Mouse (Mus musculus): ENCODE measurements at regions not wholly inside any gene's neighbourhood (a gene's known extent, or its start where the extent isn't known, plus 50 kb on each side); places are given as distances from the start of the nearest gene placed in this dataset.

DNA sequence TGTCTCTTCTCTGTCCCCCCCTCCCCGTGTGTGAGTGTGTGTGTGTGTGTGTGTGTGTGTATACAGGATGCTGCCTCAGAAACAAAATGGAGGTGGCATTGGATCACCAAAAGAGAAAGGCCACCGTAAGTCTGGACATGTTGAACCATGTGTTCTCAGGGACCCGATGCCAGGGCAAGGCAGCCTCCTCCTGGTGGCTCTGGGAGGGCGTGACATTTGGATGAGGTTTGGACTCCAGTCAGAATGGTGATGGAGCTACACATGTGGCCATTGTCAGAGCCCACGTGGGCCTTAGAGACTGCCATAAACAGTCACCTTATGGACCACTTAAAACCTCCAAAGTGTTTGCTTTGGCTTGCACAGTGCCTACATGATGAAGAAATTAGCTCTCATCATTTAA, 80.0 kb downstream of the Efnb1 start:
- DNase-seq (ENCODE audit: low spot score), result no peak

DNA sequence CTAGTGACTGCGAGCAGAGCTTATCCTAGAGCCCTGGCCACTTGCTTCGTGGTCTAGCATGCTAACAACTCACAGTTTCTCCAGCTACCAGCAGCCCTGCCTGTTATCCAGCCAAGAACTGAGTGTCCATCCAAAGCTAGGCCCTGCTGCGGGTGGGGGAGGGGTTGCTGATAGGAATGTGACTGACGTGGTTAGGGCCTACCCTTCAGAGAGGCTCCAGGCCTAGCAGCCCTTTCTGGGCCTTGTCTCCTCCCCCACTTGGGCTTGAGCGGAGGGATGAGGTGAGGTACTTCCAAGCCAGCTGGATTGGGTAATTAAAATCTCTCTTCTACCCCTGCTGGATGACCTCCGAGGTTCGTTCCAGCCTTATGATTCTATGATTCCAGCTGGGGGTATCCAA, 79.2 kb downstream of the Efnb1 start:
- no peak for DNase-seq (ENCODE audit: low spot score)

DNA sequence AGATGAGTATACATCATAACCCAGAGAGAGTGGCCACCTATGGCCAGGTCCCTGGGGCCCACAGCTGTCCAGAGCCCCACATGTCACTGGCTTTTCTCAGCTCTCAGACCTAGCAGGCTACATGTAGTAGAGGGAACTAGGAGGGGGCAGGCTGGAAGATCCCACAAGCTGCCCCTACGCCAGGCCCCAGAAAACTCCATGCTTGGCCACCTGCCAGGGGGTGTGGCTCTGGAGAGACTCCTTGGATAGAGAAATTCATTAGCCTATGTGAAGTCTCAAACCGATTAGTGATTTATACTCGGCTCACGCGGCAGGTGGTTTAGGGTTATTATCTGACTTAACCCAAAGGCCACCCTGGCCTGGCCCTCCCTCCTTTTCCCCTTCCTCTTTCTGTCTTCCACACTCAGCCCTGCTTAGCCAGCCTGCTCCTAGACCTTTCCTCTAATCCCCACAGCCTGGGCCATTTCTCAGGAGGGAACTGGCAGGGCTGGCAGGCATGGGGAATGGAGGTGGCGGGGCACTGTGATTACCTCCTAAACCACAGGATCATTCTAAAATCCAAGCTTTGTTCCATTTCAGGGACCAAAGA, 77.7 kb downstream of the Efnb1 start:
- no peak for DNase-seq (ENCODE audit: low spot score)

DNA sequence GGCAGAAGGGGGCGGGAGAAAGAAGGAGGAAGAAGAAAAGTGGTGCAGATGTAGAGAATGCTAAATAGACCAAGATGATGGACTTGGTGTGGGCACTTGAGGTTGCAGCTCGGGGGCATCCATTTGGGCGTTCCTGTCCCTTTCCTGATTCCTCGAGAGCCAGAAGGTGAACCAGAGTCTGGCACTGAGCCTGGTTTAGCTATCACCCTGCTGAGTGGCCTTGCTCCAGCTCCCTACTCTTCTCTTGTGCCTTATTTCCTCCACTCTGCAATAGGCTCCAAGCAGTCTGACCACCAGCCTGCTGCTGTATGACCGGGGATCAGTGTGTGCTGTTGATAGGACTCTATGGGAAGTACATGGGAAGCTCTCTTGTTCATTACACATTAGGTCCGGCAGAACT, 68.1 kb downstream of the Efnb1 start:
- no peak for DNase-seq (ENCODE audit: low spot score)

- DNase-seq (ENCODE audit: low spot score), result no peak
Measured at GRCm38 (mm10) chrX:99201081-99201480, 65.2 kb downstream of the Efnb1 start.

- DNase-seq (ENCODE audit: low spot score), result no peak
Measured at GRCm38 (mm10) chrX:99199669-99200068, 63.7 kb downstream of the Efnb1 start.

- DNase-seq (ENCODE audit: low spot score), result peak; percentile 12
Measured at GRCm38 (mm10) chrX:99198961-99199631, 63.2 kb downstream of the Efnb1 start.
